Comparison of ENCODE assay signal across 19 mouse cellular contexts in the genomic region with DNA sequence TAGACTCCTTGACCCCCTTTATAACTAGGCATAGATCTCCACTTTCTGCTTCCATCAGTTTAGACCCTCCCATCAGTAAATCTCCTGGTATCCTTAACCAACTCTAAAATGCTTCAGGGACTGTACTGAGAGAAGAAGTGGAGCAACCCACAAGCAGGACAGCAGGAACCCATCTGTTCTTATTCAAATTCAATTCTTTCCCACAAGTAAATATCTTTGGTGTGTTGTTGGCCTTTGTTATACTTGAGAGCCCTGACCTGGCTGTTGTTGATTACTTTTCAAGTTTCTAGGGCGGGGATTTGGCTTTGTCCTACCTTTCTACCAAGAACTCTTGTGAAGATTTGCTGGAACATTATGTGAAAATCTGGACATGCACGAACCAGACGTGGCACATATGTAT.
"Had no signal": no experiment of that assay in that cellular context is flagged by ENCODE, and none has a peak within 500 bp of the region (broad histone marks: within the 10 kb centered on the region; RNA-seq: fewer than 3 reads in every experiment).

No protein-coding gene starts in this region.

- H3K27ac ChIP-seq: midbrain, embryonic 10.5 days; midbrain, embryonic 12.5 days; neural tube, embryonic 13.5 days; neural tube, embryonic 15.5 days had no signal

- H3K9me3 ChIP-seq: midbrain, embryonic 10.5 days; midbrain, embryonic 12.5 days; neural tube, embryonic 13.5 days; neural tube, embryonic 15.5 days had no signal

- H3K4me1 ChIP-seq: midbrain, embryonic 10.5 days; midbrain, embryonic 12.5 days; neural tube, embryonic 13.5 days; neural tube, embryonic 15.5 days had no signal

- H3K36me3 ChIP-seq: midbrain, embryonic 10.5 days; midbrain, embryonic 12.5 days; neural tube, embryonic 13.5 days; neural tube, embryonic 15.5 days had no signal

- H3K4me3 ChIP-seq: midbrain, embryonic 10.5 days; midbrain, embryonic 12.5 days; myocyte; neural tube, embryonic 13.5 days; neural tube, embryonic 15.5 days had no signal

- DNase-seq: lung, adult 18-20 months; lung, embryonic 14.5 days; lung, postnatal 10 days; lung, postnatal 4 days; midbrain, embryonic 14.5 days; retina, postnatal 1 day; right cerebral cortex, adult 18-20 months; right cerebral cortex, postnatal 25 days; right cerebral cortex, postnatal 4 days; spleen, adult 18-20 months; thymus, adult 18-20 months; thymus, postnatal 25 days; thymus, postnatal 4 days had no signal

- H3K9ac ChIP-seq: lung, embryonic 14.5 days; midbrain, embryonic 12.5 days; neural tube, embryonic 13.5 days; neural tube, embryonic 15.5 days had no signal

- ATAC-seq: midbrain, embryonic 16.5 days had no signal
